Mouse (Mus musculus): Measurements from ENCODE around the gene Nisch. TPM values are rescaled to one million over a fixed set of nuclear protein-coding genes. Genes with fewer than 3 reads are reported as not detected.

The Nisch gene
- polyA plus RNA-seq, 1 experiment from 2014 or later: 428 TPM

GRCm38 (mm10) chr14:31237101-31237882 is 20.5 kb upstream of the Nisch start:
- 85% methylated on average over 7 of the region's 7 CpGs for WGBS
- no peak overlapping the region for H3K4me2 ChIP-seq
- ATAC-seq (replicated peaks; ENCODE audit: low FRiP score): no peak

GRCm38 (mm10) chr14:31233996-31234591 is 17.3 kb upstream of the Nisch start:
- no peaks in the 10 kb centered on the region for H3K9me3 ChIP-seq (replicated peaks)
- peaks cover 45% of the 10 kb centered on the region for H3K4me1 ChIP-seq
- 21% methylated on average over 11 of the region's 11 CpGs for WGBS
- no peaks in the 10 kb centered on the region for H3K27me3 ChIP-seq
- H3K36me3 ChIP-seq: 0 out of 2 replicates have a peak, but pooled peaks cover 6% of the 10 kb centered on the region
- H3K4me3 ChIP-seq (replicated peaks): no peak overlapping the region
- no peak overlapping the region for H3K4me2 ChIP-seq
- H3K27ac ChIP-seq: peak overlapping the region; percentile 64
- H3K9ac ChIP-seq: no peak overlapping the region
- 0 out of 2 replicates have a peak, but pooled peaks have one; percentile 30 for ATAC-seq (replicated peaks; ENCODE audit: low FRiP score)

More at GRCm38 (mm10) chr14:31237101-31237882, 20.5 kb upstream of the Nisch start:
- H3K9ac ChIP-seq: no peak overlapping the region
- H3K4me3 ChIP-seq (replicated peaks): no peak overlapping the region
- H3K27me3 ChIP-seq: no peaks in the 10 kb centered on the region
- H3K4me1 ChIP-seq: peaks cover 14% of the 10 kb centered on the region
- H3K9me3 ChIP-seq (replicated peaks): no peaks in the 10 kb centered on the region
- no peak overlapping the region for H3K27ac ChIP-seq
- 0 out of 2 replicates have a peak, but pooled peaks cover 6% of the 10 kb centered on the region for H3K36me3 ChIP-seq

GRCm38 (mm10) chr14:31233070-31233995 is 16.6 kb upstream of the Nisch start:
- Histone ChIP-seq H3K4me3 (replicated peaks) (no peak overlapping the region), H3K36me3 (no peaks in the 10 kb centered on the region), H3K4me1 (peaks cover 52% of the 10 kb centered on the region), H3K4me2 (no peak overlapping the region), H3K9me3 (replicated peaks) (no peaks in the 10 kb centered on the region), H3K9ac (no peak overlapping the region), H3K27me3 (no peaks in the 10 kb centered on the region), H3K27ac (peak overlapping the region; percentile 64)
- WGBS: 69% methylated on average over 14 of the region's 14 CpGs
- 0 out of 2 replicates have a peak, but pooled peaks have one; percentile 20 for ATAC-seq (replicated peaks; ENCODE audit: low FRiP score)

GRCm38 (mm10) chr14:31232404-31233069 is 15.8 kb upstream of the Nisch start:
- H3K4me3 ChIP-seq (replicated peaks): no peak overlapping the region
- H3K4me1 ChIP-seq: peaks cover 60% of the 10 kb centered on the region
- H3K27me3 ChIP-seq: no peaks in the 10 kb centered on the region
- no peaks in the 10 kb centered on the region for H3K9me3 ChIP-seq (replicated peaks)
- H3K9ac ChIP-seq: no peak overlapping the region
- peak overlapping the region; percentile 60; the same call in 1 of the 2 replicates for H3K27ac ChIP-seq
- no peak overlapping the region for H3K4me2 ChIP-seq
- H3K36me3 ChIP-seq: no peaks in the 10 kb centered on the region
- ATAC-seq (replicated peaks; ENCODE audit: low FRiP score): no peak
- 75% methylated on average over 13 of the region's 13 CpGs for WGBS

- no peaks in the 10 kb centered on the region for H3K36me3 ChIP-seq
- ATAC-seq (replicated peaks; ENCODE audit: low FRiP score): no peak
- no peak overlapping the region for H3K4me2 ChIP-seq
- H3K9me3 ChIP-seq (replicated peaks): no peaks in the 10 kb centered on the region
- WGBS: 51% methylated on average over 8 of the region's 8 CpGs
- no peaks in the 10 kb centered on the region for H3K27me3 ChIP-seq
- peaks cover 78% of the 10 kb centered on the region for H3K4me1 ChIP-seq
- no peak overlapping the region for H3K9ac ChIP-seq
- H3K27ac ChIP-seq: peak overlapping the region; percentile 60
- no peak overlapping the region for H3K4me3 ChIP-seq (replicated peaks)
These were observed 13.7 kb upstream of the Nisch start for GRCm38 (mm10) chr14:31230442-31230841.

GRCm38 (mm10) chr14:31228234-31228633 is 11.5 kb upstream of the Nisch start:
- Histone ChIP-seq H3K4me1 (peaks cover 76% of the 10 kb centered on the region), H3K4me3 (replicated peaks) (no peak overlapping the region), H3K4me2 (no peak overlapping the region), H3K27ac (peak overlapping the region; percentile 89), H3K36me3 (no peaks in the 10 kb centered on the region), H3K27me3 (no peaks in the 10 kb centered on the region), H3K9ac (no peak overlapping the region), H3K9me3 (replicated peaks) (no peaks in the 10 kb centered on the region)
- no peak for ATAC-seq (replicated peaks; ENCODE audit: low FRiP score)
- WGBS: 62% methylated on average over 6 of the region's 6 CpGs

- Histone ChIP-seq H3K4me3 (replicated peaks) (no peak overlapping the region), H3K4me1 (peaks cover 69% of the 10 kb centered on the region), H3K4me2 (no peak overlapping the region), H3K36me3 (no peaks in the 10 kb centered on the region), H3K27ac (peak overlapping the region; percentile 89), H3K9me3 (replicated peaks) (no peaks in the 10 kb centered on the region), H3K9ac (no peak overlapping the region), H3K27me3 (no peaks in the 10 kb centered on the region)
- peak; percentile 94 for ATAC-seq (replicated peaks; ENCODE audit: low FRiP score)
- 20% methylated on average over 4 of the region's 4 CpGs for WGBS
These were observed 10.2 kb upstream of the Nisch start for GRCm38 (mm10) chr14:31226978-31227377.

GRCm38 (mm10) chr14:31217666-31218065 is 920 bp upstream of the Nisch start, which contains the start of gene Sema3g:
Gene Sema3g (plus strand): TSS chr14:31217860.
- no peaks in the 10 kb centered on the region for H3K27me3 ChIP-seq
- peak within 1 kb of the TSS; percentile 47 for H3K4me2 ChIP-seq
- H3K9ac ChIP-seq: 0 out of 2 replicates have a peak within 1 kb of the TSS, but pooled peaks have one; percentile 9
- peak within 1 kb of the TSS; percentile 15; the same call in 1 of the 2 replicates for H3K27ac ChIP-seq
- H3K4me1 ChIP-seq: peaks cover 14% of the 10 kb centered on the region
- H3K9me3 ChIP-seq (replicated peaks): no peaks in the 10 kb centered on the region
- peak within 1 kb of the TSS; percentile 21 for H3K4me3 ChIP-seq (replicated peaks)
- H3K36me3 ChIP-seq: no peaks in the 10 kb centered on the region
- peak; percentile 72 for ATAC-seq (replicated peaks; ENCODE audit: low FRiP score)
- 8% methylated on average over 11 of the region's 11 CpGs for whole genome bisulfite sequencing

- WGBS: 30% methylated on average over 15 of the region's 15 CpGs
- Histone ChIP-seq H3K4me3 (replicated peaks) (no peak overlapping the region), H3K36me3 (no peaks in the 10 kb centered on the region), H3K9me3 (replicated peaks) (no peaks in the 10 kb centered on the region), H3K27ac (peak overlapping the region; percentile 48; the same call in 1 of the 2 replicates), H3K4me2 (0 out of 2 replicates have a peak overlapping the region, but pooled peaks have one; percentile 4), H3K9ac (no peak overlapping the region), H3K4me1 (peaks cover 14% of the 10 kb centered on the region), H3K27me3 (no peaks in the 10 kb centered on the region)
- peak; percentile 41; the same call in 1 of the 2 replicates for ATAC-seq (replicated peaks; ENCODE audit: low FRiP score)
These were observed 1.4 kb downstream of the Nisch start for GRCm38 (mm10) chr14:31215157-31216002.

GRCm38 (mm10) chr14:31214684-31215083 is 2.1 kb downstream of the Nisch start:
- H3K9ac ChIP-seq: no peak overlapping the region
- WGBS: 79% methylated on average over 3 of the region's 3 CpGs
- no peaks in the 10 kb centered on the region for H3K36me3 ChIP-seq
- H3K4me2 ChIP-seq: no peak overlapping the region
- H3K27ac ChIP-seq: no peak overlapping the region
- peaks cover 14% of the 10 kb centered on the region for H3K4me1 ChIP-seq
- no peaks in the 10 kb centered on the region for H3K9me3 ChIP-seq (replicated peaks)
- no peaks in the 10 kb centered on the region for H3K27me3 ChIP-seq
- H3K4me3 ChIP-seq (replicated peaks): no peak overlapping the region
- no peak for ATAC-seq (replicated peaks; ENCODE audit: low FRiP score)
